Mouse (Mus musculus) cortical plate, adult 2 months (tissue): ENCODE measurements around the gene Ylpm1.

Experiments
- CTCF ChIP-seq: fragments of 200-500 bp; IDR thresholded peaks from 2 replicates; pipeline ENCODE4 v1.5.1; 2011; ENCODE audit warnings: mild to moderate bottlenecking, control low read depth, low read length; ENCODE audit not compliant: insufficient read depth; ENCODE audit errors: extremely low read depth
- POLR2A ChIP-seq: fragments of 200-500 bp; IDR thresholded peaks from 2 replicates; pipeline ENCODE4 v1.6.1; 2011; ENCODE audit warnings: mild to moderate bottlenecking, low read length, control low read depth; ENCODE audit not compliant: insufficient read depth; ENCODE audit errors: extremely low read depth

DNA sequence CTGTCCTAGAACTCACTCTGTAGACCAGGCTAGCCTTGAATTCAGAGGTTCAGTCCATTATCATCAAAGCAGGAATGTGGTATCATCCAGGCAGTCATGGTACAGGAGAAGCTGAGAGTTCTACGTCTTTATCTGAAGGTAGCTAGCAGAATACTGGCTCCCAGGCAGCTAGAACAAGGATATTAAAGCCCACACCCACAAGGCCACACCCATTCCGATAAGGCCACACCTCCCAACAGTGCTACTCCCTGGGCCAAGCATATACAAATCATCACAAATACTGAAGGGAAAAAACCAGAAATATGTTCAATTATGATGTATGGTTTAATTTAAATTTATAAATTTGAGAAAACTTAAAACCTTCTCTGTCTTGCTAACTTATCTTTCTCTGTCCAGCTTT, 16.1 kb downstream of the Ylpm1 start:
- TF ChIP-seq CTCF (no peak), POLR2A (no peak)
